Mouse (Mus musculus) retina, adult 2 months (tissue): Measurements from ENCODE around the gene Rnf31.

ENCODE experiments used
- DNase-seq: peaks from one replicate; pipeline ENCODE4 v3.0.0-alpha.2; 2012; ENCODE audit warnings: low read depth, low spot score

Gene Rnf31

DNA sequence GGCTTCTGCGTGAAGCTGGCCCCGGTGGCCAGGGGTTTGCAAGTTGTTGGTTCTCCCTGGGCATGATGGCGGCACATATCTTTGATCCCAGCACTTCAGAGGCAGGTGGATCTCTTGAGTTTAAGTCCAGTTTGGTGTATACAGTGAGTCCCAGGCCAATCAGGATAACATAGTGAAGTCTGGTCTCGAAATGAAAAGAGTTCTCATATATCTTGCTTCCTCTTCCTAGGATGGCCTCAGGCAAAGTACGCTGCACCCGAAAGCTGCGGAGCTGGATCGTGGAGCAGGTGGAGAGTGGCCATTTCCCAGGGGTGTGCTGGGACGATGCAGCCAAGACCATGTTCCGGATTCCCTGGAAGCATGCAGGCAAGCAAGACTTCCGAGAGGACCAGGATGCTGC, 13.3 kb downstream of the Rnf31 start:
- no peak for DNase-seq

DNA sequence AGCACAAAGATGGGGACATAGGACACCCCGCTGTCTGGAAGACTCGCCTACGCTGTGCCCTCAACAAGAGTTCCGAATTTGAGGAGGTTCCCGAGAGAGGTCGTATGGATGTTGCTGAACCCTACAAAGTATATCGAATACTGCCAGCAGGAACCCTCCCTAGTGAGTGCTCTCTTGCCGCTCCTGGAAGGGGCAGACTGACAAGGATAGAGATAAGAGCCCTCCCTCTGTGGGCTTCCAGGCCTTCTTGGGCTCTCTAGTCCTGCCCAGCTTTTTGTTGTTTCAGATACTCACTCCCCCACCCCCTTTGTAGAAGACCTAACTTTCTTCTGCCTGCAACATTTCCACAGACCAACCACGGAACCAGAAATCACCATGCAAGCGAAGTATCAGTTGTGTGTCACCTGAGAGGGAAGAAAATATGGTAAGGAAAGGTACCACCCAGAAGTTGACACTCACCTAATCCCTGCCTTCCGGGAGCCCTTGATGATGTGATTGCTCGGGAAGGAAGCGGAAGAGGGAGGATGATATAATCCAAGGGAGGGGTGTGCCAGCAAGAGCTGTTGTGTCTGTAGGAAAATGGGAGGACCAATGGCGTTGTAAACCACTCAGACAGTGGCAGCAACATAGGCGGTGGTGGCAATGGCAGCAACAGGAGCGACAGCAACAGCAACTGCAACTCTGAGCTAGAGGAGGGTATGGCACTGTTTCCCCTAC, 14.4 kb downstream of the Rnf31 start:
- no peak for DNase-seq

DNA sequence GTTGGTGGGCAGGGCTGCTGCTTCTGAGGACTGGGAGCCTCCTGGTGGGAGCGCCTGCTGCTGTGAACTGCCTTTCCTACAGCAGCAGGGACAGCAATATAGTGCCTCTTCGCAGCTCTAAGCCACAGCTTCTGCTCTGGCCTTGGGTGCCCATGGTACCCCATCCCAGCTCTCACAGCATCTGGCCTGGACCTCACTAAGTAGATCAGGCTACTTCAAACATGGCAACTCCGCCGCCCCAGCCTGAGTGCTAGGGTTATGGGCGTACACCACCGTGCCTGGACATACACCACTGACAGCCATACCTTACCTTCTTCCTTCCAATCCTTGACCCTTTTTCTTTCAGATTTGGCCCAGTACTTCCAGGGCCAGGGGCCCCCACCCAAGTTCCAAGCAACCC, 16.8 kb downstream of the Rnf31 start:
- DNase-seq: no peak

DNA sequence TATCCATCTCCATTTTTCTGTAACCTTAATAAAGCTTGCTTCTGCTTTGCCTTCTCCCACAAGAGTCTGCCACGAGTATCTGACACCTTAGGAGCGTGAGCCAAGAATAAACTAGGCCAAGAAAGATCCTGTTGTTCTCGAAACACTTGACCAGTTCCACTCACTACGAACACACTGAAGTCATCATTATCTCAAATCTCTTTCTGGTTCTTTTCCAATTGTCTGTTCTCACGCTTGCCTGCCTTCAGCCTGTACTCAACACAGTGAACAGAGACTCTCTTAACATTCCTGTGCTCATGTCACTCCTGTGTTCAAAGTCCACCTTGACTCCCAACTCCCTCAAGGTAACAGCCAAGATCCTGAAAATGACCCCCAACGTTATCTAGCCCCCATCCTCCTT, 21.8 kb downstream of the Rnf31 start:
- no peak for DNase-seq

DNA sequence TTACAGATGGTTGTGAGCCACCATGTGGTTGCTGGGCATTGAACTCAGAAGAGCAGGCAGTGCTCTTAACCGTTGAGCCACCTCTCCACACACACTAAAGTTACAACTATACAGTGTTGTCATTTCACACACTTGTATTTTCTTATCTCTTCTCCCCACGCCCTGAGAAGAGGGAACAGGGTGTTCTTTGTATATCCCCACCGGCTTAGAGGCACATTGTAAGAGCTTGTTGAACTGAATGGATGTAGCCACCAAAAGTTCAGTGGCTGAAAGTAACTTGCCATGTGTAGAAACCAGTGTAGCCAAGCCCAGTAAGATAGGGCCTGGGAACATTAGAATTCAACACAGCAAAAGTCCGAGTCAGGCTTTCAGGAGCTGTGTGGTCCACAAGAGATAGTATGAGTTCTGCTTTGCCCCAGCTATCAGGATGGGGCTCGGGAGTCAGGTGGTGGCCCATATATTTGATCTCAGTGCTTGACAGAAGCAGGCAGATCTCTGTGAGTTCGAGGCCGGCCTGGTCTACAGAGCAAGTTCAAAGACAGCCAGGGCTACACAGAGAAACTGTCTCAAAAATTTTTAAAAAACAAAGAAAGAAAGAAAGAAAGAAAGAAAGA, 23.2 kb downstream of the Rnf31 start:
- no peak for DNase-seq

DNA sequence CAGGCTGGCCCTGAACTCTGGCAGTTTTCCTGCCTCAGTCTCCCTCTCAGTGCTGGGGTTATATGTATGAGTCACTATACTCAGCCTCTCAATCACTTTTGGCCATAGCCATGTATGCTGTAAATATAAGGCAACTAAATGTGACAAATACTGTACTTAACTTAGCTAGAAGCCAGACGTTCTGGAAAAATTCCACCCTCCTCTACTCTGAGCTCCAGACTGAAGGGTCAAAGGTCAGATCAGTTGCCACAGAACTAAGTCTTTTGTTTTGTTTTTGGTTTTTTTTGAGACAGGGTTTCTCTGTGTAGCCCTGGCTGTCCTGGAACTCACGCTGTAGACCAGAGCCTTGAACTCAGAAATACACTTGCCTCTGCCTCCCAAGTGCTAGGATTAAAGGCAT, 24.4 kb downstream of the Rnf31 start:
- no peak for DNase-seq

DNA sequence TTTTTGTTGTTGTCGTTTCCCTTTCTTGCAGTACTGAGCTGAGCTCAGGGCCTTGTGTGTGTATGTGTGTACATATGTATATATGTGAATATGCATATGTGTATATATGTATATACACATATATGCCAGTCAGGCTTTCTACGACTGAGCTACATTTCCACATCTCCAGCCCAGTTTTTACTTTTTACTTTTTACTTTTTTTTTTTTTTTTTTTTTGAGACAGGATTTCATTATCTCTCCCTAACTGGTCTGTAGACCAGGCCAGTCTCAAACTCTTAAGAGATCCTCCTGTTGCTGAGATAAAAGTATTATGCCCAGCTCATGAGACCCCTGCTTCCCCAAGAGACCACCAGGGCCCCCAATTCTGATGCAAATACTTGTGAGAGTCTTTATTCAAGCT, 25.3 kb downstream of the Rnf31 start:
- no peak for DNase-seq

DNA sequence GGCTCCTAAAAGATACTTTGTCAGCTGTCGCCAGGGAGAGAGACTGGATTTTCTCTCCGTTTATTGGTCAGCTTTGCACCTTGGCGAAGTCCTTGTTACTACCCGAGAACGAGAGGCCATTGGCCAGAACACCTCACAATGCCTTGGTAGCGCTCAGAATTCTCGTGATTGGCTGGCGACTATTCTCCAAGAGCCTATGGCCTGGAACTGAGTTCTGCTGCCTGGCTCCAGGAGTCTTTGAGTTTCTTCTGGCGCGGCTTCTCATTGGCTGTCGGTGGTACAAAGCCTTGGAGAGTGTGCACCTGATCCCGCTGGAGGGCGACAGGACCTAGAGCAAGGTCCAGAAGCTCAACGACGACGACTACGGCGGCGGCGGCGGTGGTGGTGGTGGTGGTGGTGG, 26.3 kb downstream of the Rnf31 start, which contains the start of gene Rec8:
TSS of gene Rec8 (plus strand) at position 216 of the 400 bp plus-strand sequence.
- DNase-seq: no peak

DNA sequence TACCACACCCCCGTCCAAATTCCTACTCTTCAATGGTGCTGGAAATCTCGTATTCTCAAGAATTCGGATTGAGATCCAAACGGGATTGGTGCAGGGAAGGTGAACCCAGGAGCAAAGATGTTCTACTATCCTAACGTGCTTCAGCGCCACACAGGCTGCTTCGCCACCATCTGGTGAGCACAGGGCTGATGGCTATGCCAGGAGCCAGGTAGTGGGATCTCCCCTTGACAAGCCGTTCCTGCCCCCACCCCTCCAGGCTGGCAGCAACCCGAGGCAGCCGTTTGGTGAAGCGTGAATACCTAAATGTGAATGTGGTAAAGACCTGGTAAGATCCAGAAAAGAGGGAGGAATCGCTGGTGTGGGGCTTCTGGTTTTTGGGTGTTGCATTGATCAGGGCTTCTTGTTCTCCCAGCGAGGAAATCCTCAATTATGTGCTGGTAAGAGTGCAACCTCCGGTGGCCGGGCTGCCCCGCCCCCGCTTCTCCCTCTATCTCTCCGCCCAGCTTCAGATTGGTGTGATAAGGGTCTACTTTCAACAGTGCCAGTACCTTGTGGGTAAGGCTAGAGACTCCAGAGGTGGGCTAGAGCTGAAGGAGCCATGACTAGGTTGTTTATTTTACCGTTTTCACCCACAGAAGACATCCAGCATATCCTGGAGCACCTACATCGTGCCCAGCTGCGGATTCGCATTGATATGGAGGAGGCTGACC, 27.1 kb downstream of the Rnf31 start:
- DNase-seq: no peak

DNA sequence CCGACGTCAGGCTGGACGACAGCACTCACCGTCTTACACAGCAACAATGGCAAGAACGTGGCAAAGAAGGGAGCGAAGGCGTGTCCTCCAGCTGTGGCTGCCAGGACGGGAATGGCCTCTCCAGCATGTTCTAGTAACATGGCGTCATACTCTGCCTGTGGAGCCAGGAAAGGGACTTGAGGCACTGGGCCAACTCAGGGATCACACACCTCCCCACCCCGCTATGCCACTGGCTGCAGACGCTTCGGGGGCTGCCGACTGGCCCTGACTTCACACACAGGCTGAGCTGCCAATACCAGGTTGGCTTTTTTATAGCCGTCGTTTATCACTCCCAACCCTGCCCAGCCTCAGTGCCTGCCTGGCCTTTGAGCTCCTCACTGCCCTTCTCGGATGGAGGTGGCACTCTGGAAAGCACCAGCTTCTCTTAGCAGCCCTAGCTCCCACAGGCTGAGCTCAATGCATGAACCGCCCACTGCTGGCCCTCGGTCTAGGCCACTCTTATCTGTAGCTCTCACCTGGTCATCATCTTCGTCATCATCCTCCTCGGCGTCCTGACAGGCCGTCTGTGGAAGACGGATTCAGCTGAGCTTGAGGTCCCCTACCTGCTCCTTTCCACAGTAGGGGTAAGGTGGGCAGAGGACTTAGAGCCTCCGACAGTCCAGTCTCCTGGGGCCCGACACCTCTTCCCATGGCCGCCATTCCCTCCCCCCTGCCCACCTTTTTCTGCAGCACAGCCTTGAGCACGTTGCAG, 36.7 kb downstream of the Rnf31 start:
- no peak for DNase-seq

DNA sequence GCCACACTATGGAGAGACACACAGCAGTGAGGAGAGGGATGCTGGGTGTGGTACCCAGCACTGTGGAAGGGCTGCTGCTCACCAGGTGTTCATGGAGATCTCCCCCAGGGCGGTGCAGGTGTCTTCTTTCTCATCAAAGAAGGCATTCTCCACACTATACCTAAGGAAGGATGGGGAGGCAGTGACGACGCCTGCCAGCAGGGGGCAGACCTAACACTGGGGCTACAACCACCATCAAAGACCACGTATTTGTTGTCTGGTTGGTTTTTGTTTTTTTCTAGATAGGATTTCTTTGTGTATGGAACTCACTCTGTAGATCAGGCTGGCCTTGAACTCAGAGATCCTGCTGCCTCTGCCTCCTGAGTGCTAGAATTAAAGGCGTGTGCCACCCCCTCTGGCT, 37.8 kb downstream of the Rnf31 start:
- DNase-seq: no peak

DNA sequence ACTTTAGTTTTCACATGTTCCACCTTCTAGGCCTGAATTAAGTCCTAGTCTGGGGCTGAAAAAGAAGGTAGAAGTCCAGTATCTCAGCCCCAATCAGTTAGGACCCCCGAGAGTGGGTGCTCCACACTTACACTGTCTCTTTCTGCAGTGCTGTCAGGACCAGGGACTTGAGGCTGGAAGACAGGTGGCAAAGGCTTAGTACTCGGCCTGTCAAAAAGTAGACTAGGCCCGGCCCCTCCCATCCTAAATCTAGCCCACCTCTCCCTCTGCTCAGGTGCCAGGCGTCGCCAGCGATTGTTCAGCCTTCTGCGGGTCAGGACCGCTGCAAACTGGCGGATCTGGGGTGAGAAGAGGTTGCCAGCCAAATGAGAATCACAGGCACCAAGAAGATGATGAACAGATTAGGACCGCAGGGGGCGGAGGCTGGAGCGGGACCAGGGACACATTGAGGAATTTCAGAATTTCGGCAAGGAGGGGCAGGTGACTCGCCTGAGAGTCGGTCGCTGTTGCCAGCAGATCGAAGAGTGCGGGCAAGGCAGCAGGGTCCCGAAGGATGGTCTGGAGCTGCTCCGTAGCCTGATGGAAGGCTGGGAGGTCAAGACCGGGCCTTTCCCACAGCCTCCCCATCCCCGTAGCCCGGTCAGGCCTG, 43.5 kb downstream of the Rnf31 start:
- DNase-seq: no peak

DNA sequence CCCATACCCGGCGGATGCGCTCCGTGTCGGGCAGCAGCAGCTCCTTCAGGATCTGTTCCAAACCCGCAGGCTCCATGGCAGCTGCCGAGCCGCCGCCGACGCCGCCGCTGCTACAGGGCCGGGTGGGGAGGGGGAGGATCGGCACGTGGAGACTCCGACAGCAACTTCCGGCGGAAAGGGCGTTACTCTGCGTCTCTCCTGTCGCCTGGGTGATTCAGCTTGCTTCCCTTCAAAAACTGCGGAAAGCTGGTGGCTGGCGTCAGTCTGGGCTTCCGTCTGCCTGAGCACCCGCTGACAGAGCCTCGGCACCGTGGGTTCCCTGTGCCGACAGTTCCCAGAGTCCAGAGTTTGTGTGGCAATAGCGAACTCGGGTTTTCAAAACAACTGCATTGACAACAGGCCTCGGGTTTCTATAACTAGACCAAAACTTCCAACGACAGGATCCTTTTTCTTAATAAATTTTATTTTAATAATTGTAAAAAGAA, 44.1 kb downstream of the Rnf31 start, which contains the start of gene Ipo4:
TSS of gene Ipo4 (minus strand) at position 435 of the 485 bp plus-strand sequence.
- peak; percentile 70 for DNase-seq

DNA sequence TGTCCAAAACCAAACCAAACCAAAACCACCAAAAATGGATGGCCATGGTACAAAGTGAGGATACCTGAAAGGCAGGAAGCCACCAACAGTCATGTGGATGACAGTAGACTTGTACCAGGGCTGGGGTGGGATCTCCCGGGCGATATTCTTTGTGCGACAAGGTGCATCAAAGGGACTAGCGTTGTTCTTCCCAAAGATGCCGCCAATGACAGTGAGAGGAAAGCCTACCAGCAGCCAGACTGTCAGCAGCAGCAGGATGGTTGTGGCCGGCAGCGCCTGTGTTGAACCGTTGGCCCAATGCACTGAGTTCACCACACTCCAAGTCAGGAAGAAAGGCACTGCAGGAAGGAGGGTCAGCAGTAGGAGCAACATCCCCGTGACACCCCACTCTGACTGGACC, 46.3 kb downstream of the Rnf31 start, which contains the start of gene Gm49378:
TSS of gene Gm49378 (minus strand) at position 101 of the 400 bp plus-strand sequence.
- no peak for DNase-seq

DNA sequence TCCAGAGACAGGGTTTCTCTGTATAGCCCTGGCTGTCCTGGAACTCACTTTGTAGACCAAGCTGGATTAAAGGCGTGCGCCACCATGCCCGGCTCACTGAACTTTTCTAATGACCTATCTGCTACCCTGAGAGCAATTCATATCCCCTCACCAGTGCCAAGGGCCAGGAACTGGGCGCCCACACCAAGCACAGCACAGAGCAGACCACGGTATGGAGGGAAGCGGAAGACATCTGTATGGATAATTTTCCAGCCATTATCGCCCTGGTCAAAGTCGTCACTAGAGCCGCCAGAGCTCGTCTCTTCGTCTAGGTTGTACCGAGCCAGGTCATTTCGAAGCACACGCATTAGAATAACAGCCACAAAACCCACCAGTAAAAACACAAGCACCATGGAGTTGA, 49.3 kb downstream of the Rnf31 start:
- no peak for DNase-seq

DNA sequence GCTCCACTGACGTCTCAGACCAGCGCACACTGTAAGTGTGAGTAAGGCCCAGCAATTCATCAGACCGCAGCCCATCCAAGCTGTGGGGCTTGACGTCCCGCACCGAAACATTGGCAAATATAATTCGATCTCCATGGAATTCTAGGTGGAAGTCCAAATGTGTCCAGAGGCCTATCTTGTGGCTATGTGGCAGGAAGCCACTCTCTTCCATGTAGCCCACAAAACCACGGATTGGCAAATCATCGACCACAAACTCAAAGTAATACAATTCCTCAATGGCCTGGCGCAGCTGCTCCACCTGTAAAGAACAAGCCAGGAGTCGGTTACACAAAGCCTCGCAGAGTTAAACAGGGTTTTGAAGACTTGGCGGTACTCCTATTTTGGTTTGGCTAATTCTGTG, 49.8 kb downstream of the Rnf31 start:
- no peak for DNase-seq

DNA sequence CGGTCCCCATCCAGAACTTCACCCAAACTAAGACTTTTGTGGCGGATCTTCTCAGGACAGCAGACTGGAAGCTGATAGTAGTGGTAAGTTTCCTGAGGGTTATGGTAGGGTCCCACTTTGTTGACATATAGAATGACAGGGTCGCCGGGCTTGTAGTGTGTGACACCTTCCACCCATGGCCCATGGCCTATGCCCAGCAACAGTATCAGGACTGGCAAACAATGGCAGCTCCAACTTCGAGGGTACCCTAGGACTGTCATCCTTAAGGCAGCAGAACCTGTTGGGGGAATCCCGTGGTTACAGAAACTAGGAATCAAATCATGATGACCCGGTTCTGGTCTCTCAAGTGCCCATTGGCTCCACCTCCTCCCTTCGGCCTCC, 51.2 kb downstream of the Rnf31 start:
- no peak for DNase-seq

DNA sequence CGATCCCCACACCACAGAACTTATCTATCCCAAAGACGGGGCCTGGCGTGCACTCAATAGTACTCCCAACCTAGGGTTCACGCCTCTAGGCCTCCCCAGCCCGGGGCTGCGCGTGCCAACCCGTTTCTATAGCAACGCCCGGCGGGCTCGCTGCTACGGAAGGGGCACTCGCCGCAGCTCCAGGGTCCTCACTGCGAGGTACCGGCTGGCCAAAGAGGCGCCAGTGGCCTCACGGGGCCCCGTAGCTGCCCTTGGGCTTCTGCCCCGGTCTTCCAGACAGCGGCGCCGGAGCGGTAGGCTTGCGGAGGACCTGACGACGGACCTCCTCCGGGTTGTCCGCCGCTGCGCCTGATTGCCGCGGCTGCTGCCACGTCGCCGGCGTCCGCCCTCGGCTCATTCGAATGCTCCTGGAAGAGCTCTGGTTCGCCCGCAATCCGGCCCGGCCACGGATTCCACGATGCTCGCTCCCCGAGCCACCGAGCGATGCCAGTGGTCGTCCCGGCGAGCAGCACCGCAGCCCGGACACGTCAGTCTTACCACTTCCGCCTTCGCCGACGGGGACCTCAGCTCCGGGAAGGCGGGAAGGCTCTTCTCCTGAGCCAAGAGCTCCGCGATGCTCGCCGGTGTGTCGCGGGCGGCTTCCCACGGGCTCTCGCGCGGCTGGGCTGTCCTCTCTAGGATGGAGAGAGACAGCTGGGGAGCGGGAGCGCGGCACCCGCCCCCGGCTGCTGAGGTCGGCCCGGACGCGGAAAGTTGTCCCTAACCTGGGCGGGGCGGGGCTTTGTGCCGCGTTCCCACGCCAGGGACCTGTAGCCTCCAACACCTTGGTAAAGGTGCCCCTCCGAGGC, 51.8 kb downstream of the Rnf31 start, which contains the start of gene Tm9sf1:
TSS of gene Tm9sf1 (minus strand) at position 747 of the 848 bp plus-strand sequence.
- peak; percentile 70 for DNase-seq

DNA sequence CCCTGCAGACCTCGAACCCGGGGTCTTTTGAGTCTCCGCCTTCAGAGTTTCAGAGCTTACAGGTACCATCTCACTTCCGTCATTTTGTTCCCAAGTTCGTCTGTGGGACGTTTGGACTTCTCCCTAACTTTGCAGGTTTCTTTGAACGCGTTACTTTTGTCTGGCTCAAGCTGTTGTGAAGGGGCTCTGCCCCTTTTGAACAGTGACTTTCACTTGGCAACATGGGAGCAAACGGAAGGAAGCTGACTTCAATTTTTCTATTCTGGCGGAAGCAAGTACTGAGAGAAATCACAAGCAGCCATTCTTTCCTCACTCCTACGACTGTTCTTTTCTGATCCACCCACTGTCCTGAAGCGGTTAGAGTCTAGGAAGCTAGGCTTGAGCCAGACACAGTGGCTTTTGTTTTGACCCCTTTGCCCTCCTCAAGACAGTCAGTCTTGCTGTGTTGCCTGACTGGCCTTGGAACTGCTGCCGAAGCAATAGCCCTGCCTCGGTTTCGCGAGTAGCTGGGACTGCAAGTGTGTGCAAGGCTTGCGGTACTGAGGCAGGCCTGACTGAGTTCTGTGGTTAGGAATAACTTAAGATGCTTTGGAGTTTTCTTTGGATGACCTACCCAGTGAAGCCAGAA, 52.9 kb downstream of the Rnf31 start:
- no peak for DNase-seq

DNA sequence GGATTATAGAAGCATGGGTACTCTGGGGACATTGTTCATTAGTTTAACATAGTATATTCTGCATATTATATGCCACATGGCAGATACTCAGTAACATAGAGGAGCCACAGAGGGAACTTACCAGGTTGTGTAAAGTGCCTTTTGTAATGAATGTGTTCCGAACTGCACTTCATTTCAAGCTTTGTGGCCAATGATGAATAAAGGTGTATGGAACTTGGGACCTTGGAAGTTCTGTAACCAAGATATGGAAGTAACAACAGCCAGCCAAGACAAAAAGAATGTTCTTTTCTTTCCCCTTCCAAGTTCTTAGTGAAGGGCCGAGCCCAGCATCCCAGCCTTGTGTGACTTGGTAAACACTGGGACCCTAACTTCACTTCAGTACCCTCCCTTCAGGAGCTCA, 58.4 kb downstream of the Rnf31 start, which contains the start of gene Tssk4:
TSS of gene Tssk4 (plus strand) at position 301 of the 400 bp plus-strand sequence.
- no peak for DNase-seq
